Mouse (Mus musculus): ENCODE measurements at regions not wholly inside any gene's neighbourhood (a gene's known extent, or its start where the extent isn't known, plus 50 kb on each side); places are given as distances from the start of the nearest gene placed in this dataset.

GRCm38 (mm10) chr10:23488996-23489395 is 138.4 kb upstream of the Eya4 start:
- no peak for DNase-seq (ENCODE audit: low spot score in 2 of 2)

- DNase-seq (ENCODE audit: low spot score in 2 of 2), result no peak
These were observed 129.9 kb upstream of the Eya4 start for GRCm38 (mm10) chr10:23480474-23480873.

- no peak for DNase-seq (ENCODE audit: low spot score in 2 of 2)
These were observed 128.3 kb upstream of the Eya4 start for GRCm38 (mm10) chr10:23478902-23479301.

- DNase-seq (ENCODE audit: low spot score in 2 of 2), result peak; percentile 20 to 38
These were observed 126.5 kb upstream of the Eya4 start for GRCm38 (mm10) chr10:23477104-23477503.

- no peak for DNase-seq (ENCODE audit: low spot score in 2 of 2)
These were observed 100.4 kb upstream of the Eya4 start for GRCm38 (mm10) chr10:23450997-23451396.

GRCm38 (mm10) chr10:23450647-23450979 is 100.0 kb upstream of the Eya4 start:
- no peak for DNase-seq (ENCODE audit: low spot score in 2 of 2)

- DNase-seq (ENCODE audit: low spot score in 2 of 2), result no peak
These were observed 99.5 kb upstream of the Eya4 start for GRCm38 (mm10) chr10:23449860-23450646.

- no peak for DNase-seq (ENCODE audit: low spot score in 2 of 2)
These were observed 98.6 kb upstream of the Eya4 start for GRCm38 (mm10) chr10:23448976-23449859.

- DNase-seq (ENCODE audit: low spot score in 2 of 2), result no peak
These were observed 79.8 kb upstream of the Eya4 start for GRCm38 (mm10) chr10:23430376-23430775.

- peak; percentile 12 to 17 for DNase-seq (ENCODE audit: low spot score in 2 of 2)
These were observed 63.4 kb upstream of the Eya4 start for GRCm38 (mm10) chr10:23413794-23414518.

- peak in 1 of 2 experiments; percentile 15 for DNase-seq (ENCODE audit: low spot score in 2 of 2)
These were observed 52.9 kb upstream of the Eya4 start for GRCm38 (mm10) chr10:23403351-23403938.
